Mouse (Mus musculus) heart, postnatal 14 days (tissue): ENCODE results near the gene Fam151a. TPM values are rescaled to one million over a fixed set of nuclear protein-coding genes. Genes with fewer than 3 reads are reported as not detected.
"Not testable (repeated sequence)": the region's sequence is repeated elsewhere in the genome, so short reads cannot be mapped to it uniquely, and the experiment has no call there.

Experiments
- DNase-seq, 2 experiments: peaks; one replicate each; pipeline ENCODE4 v3.0.0; 2021 to 2022
- intact Hi-C: fragments of 180-260 bp; cut with DNase I; formaldehyde crosslinking; loops from one replicate; pipeline ENCODE4 v1.15.1; 2025
- long read RNA-seq, 2 experiments: library from polyadenylated mRNA; stranded (forward); transcript quantifications; one replicate each; pipeline ENCODE4 v2.0.0; 2021
- total RNA-seq, 2 experiments: library from RNA; stranded (reverse); gene quantifications; 2 replicates each; pipeline ENCODE4 v1.2.3; 2021

Fam151a gene
- under 1 TPM; 0.50 to 0.51 TPM for total RNA-seq
- long read RNA-seq, experiment 1, partial matches to known transcripts: 0 of 1 reads
- long read RNA-seq, experiment 1, other reads (novel, unspliced or antisense): 0 of 1 reads
- long read RNA-seq, experiment 2, partial matches to known transcripts: 0 of 1 reads
- long read RNA-seq, experiment 2, other reads (novel, unspliced or antisense): 0 of 1 reads

DNA sequence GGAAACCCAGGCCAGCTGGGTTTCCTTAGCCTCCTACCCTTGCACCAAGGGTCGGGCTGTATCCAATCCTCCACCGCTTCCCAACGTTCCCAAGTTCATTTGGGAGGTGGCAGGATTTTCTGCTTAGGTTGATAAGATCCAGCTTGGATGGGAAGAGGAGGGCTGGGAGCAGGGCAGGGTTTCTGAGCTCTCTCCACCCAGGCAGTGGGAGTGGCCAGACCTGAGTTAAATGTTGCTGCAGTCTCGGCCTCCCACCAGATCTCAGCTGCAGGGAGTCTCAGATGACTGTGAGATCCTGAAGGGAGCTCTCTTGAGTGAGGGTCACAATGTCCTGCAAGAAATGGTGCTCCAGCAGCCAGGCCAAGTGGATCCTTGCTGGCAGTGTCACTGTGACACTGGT, at the start of gene Fam151a:
Gene Fam151a (plus strand): TSS at position 254 of the 400 bp plus-strand sequence.
- no peak for DNase-seq
- intact Hi-C loops: no loop called here

DNA sequence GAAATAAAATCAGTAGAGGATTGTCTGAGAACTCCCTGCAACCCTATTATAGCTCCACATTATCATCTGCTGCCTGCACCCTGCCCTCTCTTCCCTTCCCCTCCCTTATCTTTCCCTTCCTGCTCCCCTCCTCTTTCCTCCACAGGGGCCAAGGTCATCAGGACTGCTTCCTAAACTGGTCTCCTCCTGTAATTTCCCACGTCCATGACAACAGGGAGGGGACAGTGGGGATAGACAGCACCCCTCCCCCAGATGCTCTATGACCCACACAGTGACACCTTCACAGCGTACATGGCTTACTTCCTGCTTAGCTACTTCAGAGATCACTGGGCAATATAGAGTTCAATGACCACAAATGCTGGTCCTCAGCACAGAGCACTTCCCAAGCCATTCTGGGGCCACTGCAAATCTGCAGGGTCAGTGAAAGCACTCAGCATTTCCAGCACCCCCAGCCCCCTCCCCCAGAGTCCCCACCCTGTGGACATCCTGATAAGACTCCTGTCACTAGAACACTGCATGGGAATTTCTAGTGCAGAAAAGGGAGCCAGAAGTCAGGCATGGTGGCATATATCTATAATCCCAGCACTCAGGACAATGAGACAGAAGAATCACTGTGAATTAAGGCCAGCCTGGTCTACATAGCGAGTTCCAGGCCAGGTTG, 44.9 kb upstream of the Fam151a start:
- intact Hi-C loops: no loop called here
- no peak for DNase-seq

DNA sequence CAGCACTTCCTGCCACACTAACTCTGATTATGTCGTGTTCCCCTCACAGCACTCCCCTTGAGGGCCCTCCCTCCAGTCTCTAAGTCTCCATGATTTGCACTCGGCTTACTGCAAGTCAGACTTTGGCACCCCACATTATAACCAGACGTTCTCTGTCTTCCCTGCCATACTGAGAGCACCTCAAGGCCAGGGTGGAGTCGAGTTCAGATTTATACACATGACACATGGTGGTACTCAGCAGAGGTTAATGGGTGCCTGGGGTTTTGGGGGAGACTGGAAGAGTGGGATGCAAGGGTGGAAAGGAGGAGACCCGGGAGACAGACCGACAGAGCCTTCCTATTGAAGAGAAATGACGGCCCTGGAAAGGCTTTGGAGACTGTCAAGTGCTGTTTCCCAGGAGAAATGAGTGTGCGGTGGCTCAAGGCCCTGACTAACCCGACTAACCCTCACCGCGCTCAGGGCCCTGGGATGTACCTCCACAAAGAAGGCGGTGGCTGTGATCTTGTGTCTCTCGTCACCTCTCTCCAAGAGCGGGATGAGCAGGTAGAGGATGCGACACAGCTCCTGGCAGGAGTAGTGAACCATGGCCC, 39.8 kb upstream of the Fam151a start:
- DNase-seq: no peak
- intact Hi-C loops: no loop called here

DNA sequence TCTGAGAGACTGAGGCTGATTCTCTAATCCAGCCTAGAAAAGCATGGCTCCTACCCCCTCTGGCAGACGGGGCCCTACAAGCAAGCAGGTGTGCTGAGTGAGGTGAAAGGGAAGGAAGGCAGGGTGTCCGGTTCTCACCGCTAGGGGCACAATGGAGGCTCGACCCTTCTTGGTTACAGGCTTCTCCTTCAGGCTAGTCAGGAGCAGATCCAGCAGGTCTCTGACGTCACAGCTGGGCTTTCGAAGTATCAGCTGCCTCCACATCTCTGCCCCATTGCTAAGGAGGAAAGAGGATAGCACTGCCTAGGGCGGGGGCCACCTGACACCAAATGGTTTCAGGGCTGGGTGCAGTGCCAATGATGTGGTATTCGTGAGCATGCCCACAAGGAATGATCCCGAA, 33.7 kb upstream of the Fam151a start:
- DNase-seq: peak in 1 of 2 experiments; percentile 8
- intact Hi-C loops: loop anchor here (10.0 kb wide), 1 partner anchor 225 kb away; no protein-coding TSS in a partner anchor

DNA sequence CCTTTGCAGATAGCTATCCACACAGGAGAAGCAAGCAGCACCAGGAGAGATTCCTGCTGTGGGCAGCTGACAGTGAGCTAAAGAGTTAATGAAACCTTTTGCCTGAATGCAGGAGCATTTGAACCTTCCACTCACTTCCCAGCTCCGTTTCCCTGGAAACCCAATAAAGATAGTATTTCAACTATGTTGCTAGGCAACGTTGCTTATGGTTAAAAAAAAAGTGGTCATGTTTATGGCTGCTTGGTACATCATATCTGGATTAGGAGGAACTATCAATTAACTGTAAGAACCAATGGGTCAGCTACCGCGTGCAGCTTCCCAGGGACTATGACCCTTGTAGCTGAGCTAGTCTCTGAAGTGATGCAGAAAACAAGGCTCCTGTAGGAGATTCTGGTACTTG, 32.9 kb upstream of the Fam151a start:
- intact Hi-C loops: loop anchor here (10.0 kb wide), 1 partner anchor 226 kb away; no protein-coding TSS in a partner anchor
- DNase-seq: no peak

DNA sequence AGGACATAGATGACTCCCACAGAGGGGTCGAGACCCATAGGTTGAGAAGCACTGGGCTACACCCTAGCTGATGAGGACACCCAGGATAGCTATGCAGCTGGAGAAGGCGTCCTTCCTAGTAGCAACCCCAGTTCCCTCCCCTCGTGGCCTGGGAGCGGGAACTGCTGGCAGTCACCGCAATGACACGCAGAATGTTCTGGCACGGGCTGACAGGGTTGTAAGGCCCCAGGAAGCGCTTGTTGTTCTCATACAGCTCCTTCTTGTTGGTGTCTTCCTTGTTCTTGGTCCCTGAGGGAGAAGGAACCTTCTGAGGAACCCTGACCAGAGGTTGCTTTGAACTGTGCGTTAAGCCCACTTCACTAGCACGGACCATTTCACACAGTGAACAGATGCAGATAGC, 29.7 kb upstream of the Fam151a start:
- intact Hi-C loops: loop anchor here (10.0 kb wide), 1 partner anchor 229 kb away; no protein-coding TSS in a partner anchor
- no peak for DNase-seq

DNA sequence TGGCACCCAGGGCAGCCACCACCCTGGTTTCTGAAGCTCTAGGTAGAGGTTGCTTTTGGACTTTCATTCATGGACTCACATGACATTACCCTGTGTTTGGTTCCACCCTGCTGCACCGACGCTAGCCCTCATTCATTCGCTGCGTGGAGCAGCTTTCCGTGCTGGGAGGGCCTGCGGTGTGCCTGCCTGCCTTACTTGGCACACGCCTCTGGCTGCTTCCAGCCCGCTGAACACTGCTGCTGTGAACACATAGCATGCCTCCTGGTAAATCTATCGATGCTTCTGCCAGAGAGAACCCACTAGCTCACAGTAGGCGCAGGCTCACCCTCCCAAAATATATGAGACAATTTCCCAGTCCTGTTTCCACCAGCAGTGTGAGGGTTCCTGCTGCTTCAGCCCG, 29.3 kb upstream of the Fam151a start:
- intact Hi-C loops: loop anchor here (10.0 kb wide), 1 partner anchor 230 kb away; no protein-coding TSS in a partner anchor
- no peak for DNase-seq

DNA sequence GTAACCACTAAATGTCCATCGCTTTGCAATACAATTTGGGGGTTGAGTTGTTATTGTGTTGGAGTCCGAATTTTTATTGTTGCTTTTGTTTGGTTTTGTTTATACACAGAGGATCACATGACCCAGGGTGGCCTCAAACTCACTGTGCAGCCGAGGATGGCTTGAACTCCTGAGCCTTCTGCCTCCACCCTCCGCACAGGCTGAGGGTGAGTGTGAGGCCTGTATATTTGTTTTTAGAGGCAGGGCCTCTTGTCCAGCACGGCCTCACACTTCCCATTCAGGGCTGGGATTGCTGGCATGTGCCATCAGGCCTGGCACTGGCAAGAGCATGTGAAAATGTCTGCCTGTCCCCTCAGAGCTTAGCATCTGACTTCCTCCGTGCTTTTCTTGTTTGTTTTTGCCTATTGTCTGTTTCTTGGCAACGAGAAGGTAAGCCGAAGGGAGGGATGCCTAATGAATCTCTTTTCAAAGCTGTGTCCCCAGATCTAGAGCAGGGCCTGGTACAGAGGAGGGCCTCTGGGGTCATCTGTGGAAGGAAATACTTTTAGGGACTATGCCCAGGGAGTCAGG, 28.5 kb upstream of the Fam151a start:
- no peak for DNase-seq
- intact Hi-C loops: loop anchor here (5.0 to 10.0 kb wide), 2 partner anchors 230 to 457 kb away; no protein-coding TSS in a partner anchor

DNA sequence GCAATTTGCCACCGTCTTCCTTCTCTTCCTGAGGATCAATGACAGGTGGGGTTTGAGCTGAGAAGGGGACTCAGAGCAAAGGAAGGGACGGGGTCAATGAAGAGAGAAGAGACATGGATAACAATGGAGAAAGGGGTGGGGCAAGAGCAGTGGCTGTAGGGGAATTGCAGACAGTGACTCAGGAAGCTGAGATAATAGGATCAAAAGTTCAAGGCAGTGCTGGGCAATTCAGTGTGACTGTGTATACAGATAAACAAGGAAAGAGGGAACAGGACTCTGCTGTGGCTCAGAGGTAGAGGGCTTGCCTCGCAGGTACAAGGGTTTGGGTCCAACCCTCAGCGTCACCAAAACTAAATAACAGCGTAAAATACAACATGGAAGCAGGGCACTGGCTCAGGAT, 25.7 kb upstream of the Fam151a start:
- no peak for DNase-seq
- intact Hi-C loops: loop anchor here (1.0 to 10.0 kb wide), 4 partner anchors 77 to 454 kb away; no protein-coding TSS in a partner anchor

DNA sequence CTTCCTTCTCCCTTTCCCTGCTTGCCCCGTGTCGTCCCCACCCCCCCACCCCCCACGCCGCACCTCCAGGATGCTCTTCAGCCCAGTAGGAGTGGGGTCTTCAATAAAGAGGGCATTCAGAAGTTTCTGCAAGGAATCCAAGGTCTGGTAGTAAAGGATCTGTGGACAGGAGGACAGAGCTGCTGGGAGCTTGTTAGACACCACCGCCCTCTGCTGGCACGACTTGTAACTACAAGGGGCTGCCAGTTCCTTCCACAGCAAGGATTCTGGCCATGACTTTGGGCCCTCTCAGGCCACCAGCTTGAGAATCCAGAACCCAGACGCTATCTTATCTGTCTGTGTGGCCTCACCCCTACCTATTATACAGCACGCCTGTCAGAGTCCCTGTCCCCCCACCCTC, 25.3 kb upstream of the Fam151a start:
- peak; percentile 80 to 89 for DNase-seq
- intact Hi-C loops: loop anchor here (1.0 to 10.0 kb wide), 4 partner anchors 77 to 454 kb away; no protein-coding TSS in a partner anchor

DNA sequence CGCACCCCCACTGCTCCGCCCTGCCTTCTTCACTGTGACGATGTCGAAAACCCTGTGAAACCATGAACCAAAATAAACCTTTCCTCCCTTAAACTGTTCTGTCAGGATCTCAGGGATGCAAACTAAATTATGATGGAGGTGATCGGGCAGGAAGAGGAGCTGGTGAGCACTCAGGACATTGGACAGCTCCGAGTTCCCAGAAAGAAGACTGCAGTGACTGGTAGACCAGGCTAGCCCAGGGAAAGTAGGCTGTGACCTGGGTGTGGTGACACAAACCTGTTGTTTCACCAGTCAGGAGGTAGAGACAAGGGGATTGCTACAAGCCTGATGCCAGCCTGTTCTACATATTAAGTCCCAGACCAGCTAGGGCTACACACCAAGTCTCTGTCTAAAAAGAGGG, 20.1 kb upstream of the Fam151a start:
- DNase-seq: no peak
- intact Hi-C loops: no loop called here

DNA sequence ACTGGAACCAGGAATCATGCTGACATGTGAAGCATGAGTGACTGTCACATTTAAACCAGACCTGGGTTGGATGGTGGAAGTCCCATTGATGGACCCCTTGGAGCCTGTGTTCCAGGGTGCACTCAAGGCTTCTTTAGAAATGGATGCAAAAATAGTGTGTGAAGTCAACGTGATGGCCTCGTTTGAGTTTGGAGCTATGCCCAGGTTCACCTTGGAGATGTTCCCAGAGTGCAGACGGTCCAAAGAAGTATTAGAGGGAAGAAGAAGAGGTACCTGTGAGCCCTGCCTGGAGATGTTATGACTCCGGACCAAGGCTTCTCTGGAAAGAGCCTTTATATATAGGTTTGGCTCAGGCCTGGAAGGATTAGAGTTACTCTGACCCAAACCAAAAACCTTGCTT, 13.1 kb upstream of the Fam151a start:
- no peak for DNase-seq
- intact Hi-C loops: no loop called here

DNA sequence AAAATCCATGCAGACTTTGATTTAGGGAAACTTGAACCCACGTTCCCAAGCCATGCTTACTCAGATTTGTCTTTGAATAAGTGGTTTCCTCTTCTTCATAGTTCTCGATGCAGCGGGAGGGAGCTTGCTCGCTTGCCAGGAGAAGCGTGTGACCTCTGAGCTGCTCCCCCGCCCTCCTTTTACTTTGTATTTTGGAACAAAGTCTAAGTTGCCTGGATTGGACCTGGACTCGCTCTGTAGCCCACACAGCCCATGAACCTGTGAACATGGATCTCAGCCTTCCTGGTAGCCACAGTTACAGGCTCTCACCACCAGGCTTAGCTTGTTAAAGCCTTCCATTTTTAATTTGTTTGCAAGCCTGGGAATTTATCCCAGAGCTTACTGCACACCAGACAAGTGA, 2.9 kb upstream of the Fam151a start, which contains the start of gene Mroh7:
Gene Mroh7 (minus strand): TSS at position 112 of the 400 bp plus-strand sequence.
- intact Hi-C loops: no loop called here
- no peak for DNase-seq

DNA sequence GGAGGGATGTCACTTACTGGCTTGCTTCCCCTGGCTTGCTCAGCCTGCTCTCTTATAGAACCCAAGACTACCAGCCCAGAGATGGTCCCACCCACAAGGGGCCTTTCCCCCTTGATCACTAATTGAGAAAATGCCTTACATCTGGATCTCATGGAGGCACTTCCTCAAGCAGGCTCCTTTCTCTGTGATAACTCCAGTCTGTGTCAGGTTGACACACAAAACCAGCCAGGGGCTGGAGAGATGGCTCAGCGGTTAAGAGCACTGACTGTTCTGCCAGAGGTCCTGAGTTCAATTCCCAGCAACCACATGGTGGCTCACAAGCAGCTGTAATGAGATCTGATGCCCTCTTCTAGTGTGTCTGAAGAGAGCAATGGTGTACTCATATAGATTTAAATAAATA, 3.2 kb downstream of the Fam151a start:
- intact Hi-C loops, DNase-seq: not testable (repeated sequence)

DNA sequence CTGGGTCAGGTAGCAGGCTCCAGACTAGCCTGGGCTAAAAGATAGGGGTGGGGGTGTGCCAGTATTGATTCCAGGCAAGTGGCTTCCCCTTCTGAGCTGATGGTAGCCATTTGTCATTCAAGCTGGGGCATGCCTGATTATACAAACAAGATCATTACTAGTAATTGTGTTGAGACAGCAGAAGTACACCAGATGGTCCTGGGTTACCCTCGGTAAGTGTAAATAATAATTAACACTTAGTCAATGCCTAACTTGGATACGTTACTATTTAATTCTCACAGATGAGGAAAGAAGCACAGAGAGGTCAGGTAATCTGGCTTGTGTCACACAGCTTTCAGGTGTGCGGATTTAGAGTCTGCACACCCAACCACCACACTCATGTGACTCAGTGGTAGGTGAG, 4.2 kb downstream of the Fam151a start:
- intact Hi-C loops: no loop called here
- DNase-seq: no peak

DNA sequence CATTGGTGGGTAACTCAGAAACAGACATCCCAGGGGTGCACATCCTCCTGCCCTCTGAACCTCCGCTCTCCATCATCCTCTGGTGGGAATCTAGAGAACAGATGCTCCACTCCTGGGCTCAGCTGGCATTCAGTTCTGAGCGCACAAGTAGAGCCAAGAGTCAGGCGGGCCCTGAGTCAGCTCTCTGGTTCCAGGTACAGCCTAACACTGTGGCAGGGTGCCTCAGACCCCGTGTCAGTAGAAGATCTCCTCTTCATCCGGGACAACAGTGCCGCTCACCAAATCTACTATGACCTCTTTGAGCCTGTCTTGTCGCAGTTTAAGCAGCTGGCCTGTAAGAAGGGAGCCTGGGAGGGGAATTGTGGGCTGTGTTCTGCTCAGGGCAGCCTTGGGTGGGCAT, 12.2 kb downstream of the Fam151a start:
- DNase-seq: no peak
- intact Hi-C loops: no loop called here

DNA sequence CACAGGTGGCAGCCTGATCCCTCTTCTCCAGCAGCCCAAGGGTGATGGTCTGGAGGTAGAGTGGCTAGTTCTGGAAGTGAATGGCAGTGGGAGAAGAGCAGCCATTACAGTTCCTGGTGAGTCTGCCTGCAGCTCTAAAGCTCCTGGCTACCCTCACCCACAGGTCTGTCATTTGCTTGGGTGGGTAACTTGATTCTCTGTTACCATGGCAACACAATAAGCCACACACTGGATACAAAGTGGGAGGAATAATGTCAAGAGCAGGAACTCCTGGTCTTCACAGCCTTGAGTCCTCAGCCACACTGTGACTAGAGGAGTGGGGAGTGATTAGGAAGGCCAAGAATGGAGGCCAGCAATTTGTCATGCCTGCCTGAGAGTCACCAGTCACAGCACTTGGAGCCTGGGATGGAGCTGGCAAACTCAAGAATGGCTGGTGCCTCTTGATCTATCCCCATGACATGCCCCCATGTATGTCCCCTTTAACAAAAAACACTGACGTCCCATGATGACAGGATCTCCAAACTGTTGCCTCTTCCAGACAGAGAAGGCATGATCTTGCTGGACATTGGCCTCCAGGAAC, 13.4 kb downstream of the Fam151a start:
- intact Hi-C loops: no loop called here
- no peak for DNase-seq

DNA sequence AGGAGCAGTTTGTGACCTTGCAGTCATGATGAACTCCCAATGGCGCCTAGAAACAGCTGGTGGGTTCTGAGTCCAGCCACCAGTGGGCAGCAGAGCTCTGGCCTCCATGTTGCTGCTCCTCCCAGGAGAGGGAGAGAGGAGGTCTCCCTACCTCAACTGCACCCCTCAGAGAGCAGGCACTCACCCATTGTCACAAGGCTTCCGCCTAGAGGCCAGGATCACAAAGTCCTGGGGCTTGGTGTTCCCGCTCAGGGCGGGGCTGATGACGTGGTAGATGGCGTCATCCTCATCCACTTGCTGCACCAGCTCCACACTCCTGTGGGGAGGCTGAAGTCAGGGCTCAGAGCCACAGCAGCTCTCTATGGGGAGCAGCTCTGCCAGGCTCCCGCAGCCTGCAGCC, 16.0 kb downstream of the Fam151a start:
- intact Hi-C loops: loop anchor here (2.0 kb wide), 1 partner anchor 415 kb away; no protein-coding TSS in a partner anchor
- peak; percentile 58 to 73 for DNase-seq

DNA sequence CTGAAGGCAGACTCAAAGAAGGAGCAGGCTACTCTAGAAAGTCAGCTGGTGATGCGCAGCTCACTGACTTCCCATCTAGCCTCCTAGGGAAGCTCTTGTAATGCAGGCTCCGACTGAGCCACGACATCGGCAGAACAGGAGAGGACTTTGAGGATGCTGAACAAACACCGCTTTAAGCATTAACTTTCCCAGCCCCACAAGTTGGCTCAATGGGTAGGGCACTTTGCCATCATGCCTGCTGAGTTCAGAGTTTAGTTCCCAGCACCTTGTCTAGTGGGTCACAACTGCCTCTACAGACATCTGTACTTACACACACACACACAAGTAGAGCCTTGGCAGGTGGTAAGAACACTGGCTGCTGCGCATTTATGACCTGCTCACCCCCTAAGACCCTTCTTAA, 18.0 kb downstream of the Fam151a start:
- DNase-seq: no peak
- intact Hi-C loops: no loop called here

DNA sequence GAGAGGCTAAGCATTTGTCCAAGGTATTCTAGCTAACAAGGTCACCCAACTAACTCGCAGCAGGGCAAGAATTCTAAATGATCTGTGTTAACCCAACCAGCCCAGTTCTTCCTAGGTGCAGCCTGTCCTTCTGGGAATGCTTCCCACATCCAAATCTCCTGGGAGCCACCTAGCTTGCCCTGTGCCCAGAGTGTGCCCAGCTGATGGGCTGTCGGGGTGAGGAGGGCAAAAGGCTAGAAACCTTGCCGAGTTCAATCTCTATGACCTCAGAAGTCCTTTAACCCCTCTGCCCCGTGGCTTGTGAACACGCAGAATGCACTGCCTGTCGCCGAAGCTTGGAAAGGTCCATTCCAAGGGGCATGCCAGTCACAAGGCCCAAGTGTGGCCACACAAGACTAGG, 30.5 kb downstream of the Fam151a start:
- DNase-seq: no peak
- intact Hi-C loops: no loop called here

DNA sequence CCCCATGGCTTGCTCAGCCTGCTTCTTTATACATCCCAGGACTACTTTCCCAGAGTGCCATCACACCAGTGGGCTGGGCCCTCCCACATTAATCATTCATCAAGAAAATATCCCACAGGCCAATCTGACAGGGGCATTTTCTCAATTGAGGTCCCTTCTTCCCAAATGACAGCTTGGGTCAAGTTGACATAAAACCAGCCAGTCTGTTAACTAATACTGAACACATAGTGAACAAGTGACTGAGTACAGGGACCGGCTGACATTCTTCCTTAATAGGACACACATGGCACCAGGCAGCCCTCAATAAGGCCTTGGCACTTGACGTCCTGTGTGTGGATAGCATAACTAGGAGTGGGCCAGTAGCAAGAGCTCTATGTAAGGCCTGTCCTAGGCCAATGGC, 35.6 kb downstream of the Fam151a start:
- no peak for DNase-seq
- intact Hi-C loops: no loop called here
